32 mouse cellular contexts compared by ENCODE assay signal in the genomic region with DNA sequence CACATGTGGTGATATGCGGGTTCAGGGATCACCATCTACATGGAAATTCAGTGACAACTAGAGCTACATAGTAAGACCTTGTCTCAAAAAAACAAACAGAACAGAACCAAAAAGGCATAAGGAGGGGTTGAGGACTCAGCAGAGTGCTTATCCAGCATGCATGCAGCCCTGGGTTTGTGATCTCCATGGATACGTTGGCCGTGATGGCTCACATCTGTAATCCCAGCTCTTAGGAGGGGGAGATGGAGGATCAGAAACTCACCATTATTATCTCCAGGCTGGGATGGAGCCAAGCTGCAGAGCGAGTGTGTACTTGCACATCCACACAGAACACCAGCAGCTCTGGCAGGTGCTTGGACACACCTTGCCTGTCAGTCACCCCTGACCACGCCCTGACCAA. TPM values are rescaled to one million over a fixed set of nuclear protein-coding genes. Genes with fewer than 3 reads are reported as not detected.
A peak's percentile ranks its signal among the peaks of the same experiment; 100 is the strongest.
DNase-seq lines count a peak whose midpoint lies in the region.
"Had no signal": no experiment of that assay in that cellular context is flagged by ENCODE, and none has a peak within 500 bp of the region (broad histone marks: within the 10 kb centered on the region; RNA-seq: fewer than 3 reads in every experiment).

No protein-coding gene starts in this region.

- H3K4me3 ChIP-seq in heart, embryonic 10.5 days = no peak overlapping the region
- H3K4me3 ChIP-seq in macrophage (ENCODE audit: inconsistent target) = no peak overlapping the region
- H3K4me3 ChIP-seq: embryonic facial prominence, embryonic 12.5 days; erythroblast, embryonic 14.5 days; forebrain, embryonic 12.5 days; gastrocnemius, adult 2 months; limb, embryonic 10.5 days had no signal

- H3K79me2 ChIP-seq in macrophage (ENCODE audit: inconsistent target) = no peaks in the 10 kb centered on the region

- H3K27me3 ChIP-seq in heart, embryonic 10.5 days (ENCODE audit: insufficient read depth, poor library complexity, severe bottlenecking) = no peaks in the 10 kb centered on the region
- H3K27me3 ChIP-seq: embryonic facial prominence, embryonic 12.5 days; Patski had no signal

- H3K36me3 ChIP-seq in heart, embryonic 10.5 days = no peaks in the 10 kb centered on the region
- no peaks in the 10 kb centered on the region for H3K36me3 ChIP-seq in macrophage (ENCODE audit: inconsistent target)
- H3K36me3 ChIP-seq: embryonic facial prominence, embryonic 12.5 days; forebrain, embryonic 12.5 days; limb, embryonic 10.5 days had no signal

- 71% methylated on average over 5 of the region's 5 CpGs for WGBS in heart, embryonic 10.5 days
- WGBS in macrophage (ENCODE audit: missing documents) = 83% methylated on average over 5 of the region's 5 CpGs

- H3K27ac ChIP-seq in heart, embryonic 10.5 days = peak overlapping the region; percentile 47
- 0 out of 2 replicates have a peak overlapping the region, but pooled peaks have one; percentile 7 for H3K27ac ChIP-seq in macrophage
- H3K27ac ChIP-seq: embryonic facial prominence, embryonic 12.5 days; forebrain, embryonic 12.5 days; gastrocnemius, adult 2 months; limb, embryonic 10.5 days had no signal

- peaks cover 4% of the 10 kb centered on the region; the same call in 1 of the 2 replicates for H3K9me3 ChIP-seq in heart, embryonic 10.5 days

- no peak for DNase-seq in heart, embryonic 10.5 days (ENCODE audit: low spot score)
- DNase-seq in heart, adult 8-10 months (ENCODE audit: low spot score) = no peak
- DNase-seq in kidney, postnatal 10 days = peak; percentile 31
- no peak for DNase-seq in kidney, postnatal 36 days
- peak; percentile 22 for DNase-seq in retina, adult 2 months (ENCODE audit: low read depth, low spot score)
- no peak for DNase-seq in retina, postnatal 1 day
- DNase-seq: adrenal gland, postnatal 36 days; cerebellum, adult 11-12 months; cerebellum, postnatal 14 days; gastrocnemius, adult 2 months; heart, postnatal 4 days; kidney, adult 8-10 months; lung, adult 2 months; lung, postnatal 14 days; right cerebral cortex, postnatal 14 days; thymus, postnatal 14 days had no signal

- peaks cover 40% of the 10 kb centered on the region for H3K4me1 ChIP-seq in heart, embryonic 10.5 days
- H3K4me1 ChIP-seq: forebrain, embryonic 12.5 days had no signal

RNA-seq across cellular contexts. Expression of gene Fam71a, which starts 32.4 kb away (rescaled TPM):
- polyA plus RNA-seq in heart, embryonic 10.5 days (2016; fragmentation: Nextera tagmentation; extraction: Ambion mirVana) = not detected in 2 replicates
- total RNA-seq in heart, adult 8-10 months (2022) = not detected
- total RNA-seq in macrophage (2018; cell fraction: chromatin; rRNA removed) = 1 to 10 TPM in 2 of 26 experiments, under 1 TPM in 11, not detected in 13; 0.28 to 1.7 (median 0.57) TPM
- total RNA-seq in macrophage (2018; cell fraction: cytosol; rRNA removed) = under 1 TPM in 2 of 26 experiments, not detected in 24; 0.09 TPM
- 10 to 100 TPM in 1 of 26 experiments, 1 to 10 TPM in 1, under 1 TPM in 15, not detected in 9; 0.21 to 15.2 (median 0.40) TPM for total RNA-seq in macrophage (2018; cell fraction: nucleus; rRNA removed)
- polyA plus RNA-seq in macrophage (2018) = not detected in 3 replicates
- total RNA-seq: adrenal gland, adult 18-20 months; adrenal gland, postnatal 36 days; gastrocnemius, adult 2 months; gastrocnemius, postnatal 4 days; heart, postnatal 4 days; layer of hippocampus, adult 18-20 months; layer of hippocampus, postnatal 14 days; midbrain, postnatal 0 days had no signal
- polyA plus RNA-seq: CD4-positive, CD25-positive, alpha-beta regulatory T cell, adult 4 months; embryonic facial prominence, embryonic 12.5 days; erythroblast, embryonic 14.5 days; forebrain, embryonic 12.5 days; frontal cortex, adult 2 months; heart, embryonic 16.5 days; hindbrain, embryonic 16.5 days; limb, embryonic 10.5 days; lung, adult 2 months; midbrain, postnatal 0 days; neural tube, embryonic 14.5 days had no signal

RNA-seq across cellular contexts. Expression of gene Batf3, which starts 34.6 kb away (rescaled TPM):
- polyA plus RNA-seq in heart, embryonic 10.5 days (2016; fragmentation: Nextera tagmentation; extraction: Ambion mirVana) = 4.8 and 7.9 TPM in 2 replicates
- total RNA-seq in heart, adult 8-10 months (2022) = under 1 TPM in 3 of 4 experiments, not detected in 1; 0.49 to 0.75 (median 0.69) TPM
- 10 to 100 TPM in 21 of 26 experiments, 1 to 10 TPM in 5; 7.1 to 32.2 (median 14.5) TPM for total RNA-seq in macrophage (2018; cell fraction: chromatin; rRNA removed)
- 10 to 100 TPM in 1 of 26 experiments, 1 to 10 TPM in 25; 2.7 to 10.8 (median 5.2) TPM for total RNA-seq in macrophage (2018; cell fraction: cytosol; rRNA removed)
- total RNA-seq in macrophage (2018; cell fraction: nucleus; rRNA removed) = 10 to 100 TPM in 21 of 26 experiments, 1 to 10 TPM in 5; 4.0 to 27.0 (median 12.2) TPM
- polyA plus RNA-seq in macrophage (2018) = 3.0 to 7.3 TPM (median 5.6 TPM) in 3 replicates
- total RNA-seq: layer of hippocampus, postnatal 14 days had no signal
- polyA plus RNA-seq: CD4-positive, CD25-positive, alpha-beta regulatory T cell, adult 4 months had no signal

Comparison
In these comparisons a context has a peak if more than half of its experiments do, and no peak if none do; other contexts are left out.
1. DNase-seq: peak in kidney, postnatal 10 days (single experiment) and retina, adult 2 months (single experiment); none in heart, embryonic 10.5 days (single experiment), heart, adult 8-10 months (single experiment), kidney, postnatal 36 days (0 of 2) and retina, postnatal 1 day (single experiment).